Mouse (Mus musculus) intestine, embryonic 16.5 days (tissue): ENCODE data around the gene Dio1. TPM values are rescaled to one million over a fixed set of nuclear protein-coding genes. Genes with fewer than 3 reads are reported as not detected.

Experiments used
- ATAC-seq: fragments of 200-750 bp; cut with Nextera tagmentation; 2 replicates; pipeline ENCODE4 v1.8.0; 2017; ENCODE audit warnings: moderate TSS enrichment, moderate library complexity
- H3K27ac ChIP-seq: fragments of 300-500 bp; sonication (generic); 2 replicates; pipeline ENCODE4 v1.5.1; 2014; ENCODE audit warnings: mild to moderate bottlenecking, low read length
- H3K27me3 ChIP-seq: fragments of 300-500 bp; sonication (generic); replicated peaks from 2 replicates; pipeline ENCODE4 v1.6.1; 2014; ENCODE audit warnings: low read length, control low read depth, mixed read lengths; ENCODE audit not compliant: control insufficient read depth, insufficient read depth
- H3K36me3 ChIP-seq: fragments of 300-500 bp; sonication (generic); 2 replicates; pipeline ENCODE4 v1.6.1; 2014; ENCODE audit warnings: low read length, control low read depth; ENCODE audit not compliant: control insufficient read depth, insufficient read depth
- H3K4me1 ChIP-seq: fragments of 300-500 bp; sonication (generic); 2 replicates; pipeline ENCODE4 v1.6.1; 2014; ENCODE audit warnings: low read length, control low read depth, mixed read lengths; ENCODE audit not compliant: control insufficient read depth, insufficient read depth
- H3K4me2 ChIP-seq: fragments of 300-500 bp; sonication (generic); 2 replicates; pipeline ENCODE4 v1.6.1; 2014; ENCODE audit warnings: low read depth, low read length, control low read depth
- H3K4me3 ChIP-seq: fragments of 300-500 bp; sonication (generic); 2 replicates; pipeline ENCODE4 v1.5.1; 2014; ENCODE audit warnings: mild to moderate bottlenecking, low read length
- H3K9ac ChIP-seq: fragments of 300-500 bp; sonication (generic); 2 replicates; pipeline ENCODE4 v1.6.1; 2014; ENCODE audit warnings: low read depth, low read length
- H3K9me3 ChIP-seq: fragments of 300-500 bp; sonication (generic); 2 replicates; pipeline ENCODE4 v1.6.1; 2016; ENCODE audit warnings: low read length, control low read depth; ENCODE audit not compliant: control insufficient read depth
- WGBS: fragments of 180-500 bp; shearing (Covaris S2); extraction: QIAGEN DNeasy Blood & Tissue Kit; methylation state at CpG from one replicate; pipeline ENCODE4 v1.1.7; 2014; 5-methylcytosine and 5-hydroxymethylcytosine counted together
- polyA plus RNA-seq: library from polyadenylated mRNA; unstranded; fragments of >200 nt; fragmentation: Nextera tagmentation; extraction: Ambion mirVana; gene quantifications from 2 replicates; pipeline ENCODE4 v1.2.1, GENCODE M21; 2015

Gene Dio1
- polyA plus RNA-seq, result 3.3 and 5.2 TPM in 2 replicates

- no peak within 1 kb of the TSS for H3K4me3 ChIP-seq
- ATAC-seq, result peak; percentile 87
- H3K36me3 ChIP-seq, result no peaks in the 10 kb centered on the region
- H3K4me2 ChIP-seq, result peak within 1 kb of the TSS; percentile 19; the same call in 1 of the 2 replicates
- H3K9ac ChIP-seq, result no peak within 1 kb of the TSS
- H3K9me3 ChIP-seq, result no peaks in the 10 kb centered on the region
- peaks cover 13% of the 10 kb centered on the region for H3K4me1 ChIP-seq
- 37% methylated on average over 6 of the region's 6 CpGs for WGBS
- H3K27me3 ChIP-seq, result no peaks in the 10 kb centered on the region
- no peak within 1 kb of the TSS for H3K27ac ChIP-seq
Observed at GRCm38 (mm10) chr4:107306966-107307365, at the start of gene Dio1. Gene Dio1 (minus strand): TSS chr4:107307169.

- H3K9me3 ChIP-seq, result no peaks in the 10 kb centered on the region
- H3K27ac ChIP-seq, result no peak overlapping the region
- no peak overlapping the region for H3K9ac ChIP-seq
- H3K4me2 ChIP-seq, result no peak overlapping the region
- H3K36me3 ChIP-seq, result no peaks in the 10 kb centered on the region
- no peaks in the 10 kb centered on the region for H3K27me3 ChIP-seq
- no peaks in the 10 kb centered on the region for H3K4me1 ChIP-seq
- 12% methylated on average over 4 of the region's 4 CpGs for WGBS
- no peak overlapping the region for H3K4me3 ChIP-seq
- no peak for ATAC-seq
Observed at GRCm38 (mm10) chr4:107354543-107354942, 47.6 kb upstream of the Dio1 start.

- WGBS, result 60% methylated on average over 5 of the region's 5 CpGs
- no peak for ATAC-seq
- no peak overlapping the region for H3K27ac ChIP-seq
- H3K9me3 ChIP-seq, result no peaks in the 10 kb centered on the region
- no peak overlapping the region for H3K4me2 ChIP-seq
- H3K9ac ChIP-seq, result no peak overlapping the region
- H3K4me3 ChIP-seq, result no peak overlapping the region
- H3K4me1 ChIP-seq, result no peaks in the 10 kb centered on the region
- H3K36me3 ChIP-seq, result no peaks in the 10 kb centered on the region
- no peaks in the 10 kb centered on the region for H3K27me3 ChIP-seq
Observed at GRCm38 (mm10) chr4:107354126-107354525, 47.2 kb upstream of the Dio1 start.

GRCm38 (mm10) chr4:107353612-107354011 is 46.6 kb upstream of the Dio1 start:
- H3K4me3 ChIP-seq, result no peak overlapping the region
- peaks cover 3% of the 10 kb centered on the region; the same call in 1 of the 2 replicates for H3K4me1 ChIP-seq
- no peak for ATAC-seq
- no peaks in the 10 kb centered on the region for H3K27me3 ChIP-seq
- H3K27ac ChIP-seq, result no peak overlapping the region
- no peaks in the 10 kb centered on the region for H3K9me3 ChIP-seq
- H3K36me3 ChIP-seq, result no peaks in the 10 kb centered on the region
- H3K4me2 ChIP-seq, result no peak overlapping the region
- WGBS, result 86% methylated on average over 3 of the region's 3 CpGs
- no peak overlapping the region for H3K9ac ChIP-seq

- Histone ChIP-seq H3K4me3 (no peak overlapping the region), H3K4me1 (peaks cover 3% of the 10 kb centered on the region; the same call in 1 of the 2 replicates), H3K27me3 (no peaks in the 10 kb centered on the region), H3K36me3 (no peaks in the 10 kb centered on the region), H3K4me2 (no peak overlapping the region), H3K9me3 (no peaks in the 10 kb centered on the region), H3K27ac (no peak overlapping the region), H3K9ac (no peak overlapping the region)
- ATAC-seq, result no peak
Observed at GRCm38 (mm10) chr4:107351368-107351767, 44.4 kb upstream of the Dio1 start.

- Histone ChIP-seq H3K4me1 (peaks cover 3% of the 10 kb centered on the region; the same call in 1 of the 2 replicates), H3K4me2 (no peak overlapping the region), H3K9me3 (no peaks in the 10 kb centered on the region), H3K4me3 (no peak overlapping the region), H3K27ac (no peak overlapping the region), H3K27me3 (no peaks in the 10 kb centered on the region), H3K36me3 (no peaks in the 10 kb centered on the region), H3K9ac (no peak overlapping the region)
- ATAC-seq, result peak; percentile 54
- 55% methylated on average over 8 of the region's 8 CpGs for WGBS
Observed at GRCm38 (mm10) chr4:107349311-107350008, 42.5 kb upstream of the Dio1 start.

GRCm38 (mm10) chr4:107348529-107349310 is 41.8 kb upstream of the Dio1 start:
- WGBS, result 70% methylated on average over 20 of the region's 20 CpGs
- Histone ChIP-seq H3K27ac (no peak overlapping the region), H3K36me3 (no peaks in the 10 kb centered on the region), H3K9me3 (no peaks in the 10 kb centered on the region), H3K4me3 (no peak overlapping the region), H3K4me1 (peaks cover 3% of the 10 kb centered on the region; the same call in 1 of the 2 replicates), H3K27me3 (no peaks in the 10 kb centered on the region), H3K9ac (no peak overlapping the region), H3K4me2 (no peak overlapping the region)
- ATAC-seq, result no peak

GRCm38 (mm10) chr4:107347221-107347620 is 40.3 kb upstream of the Dio1 start:
- no peaks in the 10 kb centered on the region for H3K36me3 ChIP-seq

GRCm38 (mm10) chr4:107344612-107345011 is 37.6 kb upstream of the Dio1 start:
- no peak for ATAC-seq
- H3K27ac ChIP-seq, result no peak overlapping the region
- no peak overlapping the region for H3K9ac ChIP-seq
- no peaks in the 10 kb centered on the region for H3K9me3 ChIP-seq
- H3K4me1 ChIP-seq, result peaks cover 3% of the 10 kb centered on the region; the same call in 1 of the 2 replicates
- H3K4me2 ChIP-seq, result no peak overlapping the region
- no peaks in the 10 kb centered on the region for H3K36me3 ChIP-seq
- WGBS, result 84% methylated on average over 7 of the region's 7 CpGs
- H3K4me3 ChIP-seq, result no peak overlapping the region
- H3K27me3 ChIP-seq, result no peaks in the 10 kb centered on the region

More at GRCm38 (mm10) chr4:107347221-107347620, 40.3 kb upstream of the Dio1 start:
- no peak for ATAC-seq
- Histone ChIP-seq H3K4me3 (no peak overlapping the region), H3K27ac (no peak overlapping the region), H3K9ac (no peak overlapping the region), H3K9me3 (no peaks in the 10 kb centered on the region), H3K4me2 (no peak overlapping the region), H3K27me3 (no peaks in the 10 kb centered on the region), H3K4me1 (peaks cover 3% of the 10 kb centered on the region; the same call in 1 of the 2 replicates)
- WGBS, result 60% methylated on average over 6 of the region's 6 CpGs
